Mouse (Mus musculus) small intestine, adult 2 months (tissue): ENCODE results near the gene Kcnt1. TPM values are rescaled to one million over a fixed set of nuclear protein-coding genes. Genes with fewer than 3 reads are reported as not detected.
"Not testable (repeated sequence)": the region's sequence is repeated elsewhere in the genome, so short reads cannot be mapped to it uniquely, and the experiment has no call there.

Experiments
- H3K27ac ChIP-seq: fragments of 200-500 bp; 2 replicates; pipeline ENCODE4 v1.5.1; 2012; ENCODE audit warnings: low read depth, low read length, control low read depth, inconsistent platforms; ENCODE audit not compliant: insufficient read depth
- H3K27me3 ChIP-seq: fragments of 200-500 bp; 2 replicates; pipeline ENCODE4 v1.6.1; 2012; ENCODE audit warnings: mild to moderate bottlenecking, moderate library complexity, low read length, inconsistent platforms; ENCODE audit not compliant: control insufficient read depth, insufficient read depth
- H3K36me3 ChIP-seq: fragments of 200-500 bp; 2 replicates; pipeline ENCODE4 v1.6.1; 2012; ENCODE audit warnings: mild to moderate bottlenecking, low read length, control low read depth, inconsistent platforms; ENCODE audit not compliant: control insufficient read depth, insufficient read depth
- H3K4me1 ChIP-seq: fragments of 200-500 bp; 2 replicates; pipeline ENCODE4 v1.6.1; 2012; ENCODE audit warnings: low read length, inconsistent platforms, mixed read lengths; ENCODE audit not compliant: control insufficient read depth, insufficient read depth, insufficient read length
- H3K4me3 ChIP-seq: fragments of 200-500 bp; 2 replicates; pipeline ENCODE4 v1.5.1; 2012; ENCODE audit warnings: low read depth, mild to moderate bottlenecking, control low read depth, inconsistent platforms, low read length, moderate library complexity
- CTCF ChIP-seq: fragments of 200-500 bp; IDR thresholded peaks from 2 replicates; pipeline ENCODE4 v1.5.1; 2012; ENCODE audit warnings: low read depth, mild to moderate bottlenecking, control low read depth, inconsistent platforms, low read length, moderate library complexity, mixed read lengths; ENCODE audit not compliant: insufficient replicate concordance, insufficient read length; ENCODE audit errors: extremely low read depth
- POLR2A ChIP-seq: fragments of 200-500 bp; IDR thresholded peaks from 2 replicates; pipeline ENCODE4 v1.6.1; 2012; ENCODE audit warnings: low read depth, mild to moderate bottlenecking, control low read depth, inconsistent platforms, low read length, moderate library complexity
- WGBS: fragments of 180-500 bp; shearing (Covaris S2); methylation state at CpG from one replicate; pipeline ENCODE4 v1.1.7; 2018; 5-methylcytosine and 5-hydroxymethylcytosine counted together
- polyA plus RNA-seq: library from polyadenylated mRNA; depleted of rRNA; stranded (reverse); fragments of >200 nt; gene quantifications from 2 replicates; pipeline ENCODE4 v1.2.3, GENCODE M21; 2012; rRNA removed

Kcnt1 gene
- polyA plus RNA-seq: 1.2 and 2.1 TPM in 2 replicates

DNA sequence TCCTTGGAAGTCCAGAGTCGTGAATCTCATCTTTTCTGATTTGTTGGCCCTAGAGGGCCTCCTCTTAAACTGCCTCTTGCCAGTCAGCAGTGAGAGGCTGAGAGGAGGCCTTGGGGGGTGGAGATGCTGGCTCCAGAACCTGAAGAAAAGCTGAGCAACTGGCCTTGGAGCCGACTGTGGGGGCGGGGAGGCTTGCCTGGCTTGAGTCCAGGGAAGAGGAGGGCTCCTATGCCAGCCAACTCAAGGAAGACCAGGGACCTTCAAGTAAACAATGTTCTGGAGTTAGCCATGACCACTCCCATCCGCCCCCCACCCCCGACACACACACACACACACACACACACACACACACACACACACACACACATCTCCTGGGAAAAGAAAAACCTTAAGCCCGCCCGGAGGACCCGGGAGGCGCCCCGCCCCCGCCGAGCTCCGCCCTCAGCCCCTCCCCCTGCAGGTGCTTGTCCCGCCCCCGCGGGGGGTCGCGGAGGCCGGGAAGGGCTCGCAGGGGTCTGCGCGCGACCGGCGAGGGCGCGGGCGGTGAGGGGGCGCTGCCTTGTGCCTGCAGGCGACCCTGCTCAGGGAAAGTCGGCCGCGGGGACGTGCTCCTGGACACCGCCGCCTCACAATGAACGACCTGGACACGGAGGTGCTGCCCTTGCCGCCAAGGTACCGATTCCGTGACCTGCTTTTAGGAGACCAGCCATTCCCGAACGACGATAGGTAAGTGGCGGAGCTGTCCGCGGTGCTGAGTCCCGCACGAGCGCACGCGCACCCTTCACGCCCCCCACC lies at the start of gene Kcnt1:
Kcnt1 (plus strand) TSS at position 398 of the 795 bp plus-strand sequence.
- Histone ChIP-seq H3K27me3 (peaks cover 9% of the 10 kb centered on the region), H3K27ac (no peak within 1 kb of the TSS), H3K4me3 (peak within 1 kb of the TSS; percentile 37), H3K36me3 (no peaks in the 10 kb centered on the region), H3K4me1 (peaks cover 3% of the 10 kb centered on the region; the same call in 1 of the 2 replicates)
- WGBS: 3% methylated on average over 51 of the region's 53 CpGs
- TF ChIP-seq POLR2A (no peak), CTCF (no peak)

GRCm38 (mm10) chr2:25815748-25816147 lies 47.8 kb upstream of the Kcnt1 start, which contains the start of gene Glt6d1:
TSS of gene Glt6d1 (minus strand) at chr2:25815848.
- H3K27me3 ChIP-seq, H3K36me3 ChIP-seq, H3K27ac ChIP-seq, H3K4me3 ChIP-seq, H3K4me1 ChIP-seq: not testable (repeated sequence)
- 79% methylated on average over 1 of the region's 1 CpGs for WGBS

DNA sequence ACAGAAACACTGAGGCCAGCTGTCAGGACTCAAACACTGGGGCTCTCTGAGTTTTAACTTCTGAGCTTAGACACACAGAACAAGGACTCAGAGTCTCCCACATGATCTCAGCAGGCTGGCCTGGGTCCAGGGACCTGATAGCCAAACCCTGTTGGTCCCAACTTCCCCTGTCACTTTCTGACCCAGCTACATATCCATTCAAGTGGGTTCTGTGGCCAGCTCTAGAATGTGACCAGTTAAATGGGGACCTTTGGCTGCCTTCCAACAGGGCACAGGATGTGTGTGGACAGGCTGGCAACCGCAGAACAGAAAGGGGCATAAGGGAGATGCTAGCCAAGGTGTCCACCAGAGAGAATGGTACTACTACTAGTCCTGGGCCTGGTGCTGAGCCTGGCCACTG lies 40.7 kb upstream of the Kcnt1 start, which contains the start of gene Lcn9:
Lcn9 (plus strand) TSS at position 348 of the 400 bp plus-strand sequence.
- Histone ChIP-seq H3K27me3 (no peaks in the 10 kb centered on the region), H3K36me3 (no peaks in the 10 kb centered on the region), H3K27ac (no peak within 1 kb of the TSS), H3K4me3 (no peak within 1 kb of the TSS), H3K4me1 (no peaks in the 10 kb centered on the region)
- no peak for TF ChIP-seq POLR2A
- no peak for TF ChIP-seq CTCF
- 77% methylated on average over 1 of the region's 1 CpGs for WGBS

- TF ChIP-seq POLR2A (no peak), CTCF (no peak)
- 91% methylated on average over 3 of the region's 3 CpGs for WGBS
- no peaks in the 10 kb centered on the region for H3K27me3 ChIP-seq
- H3K4me3 ChIP-seq: no peak overlapping the region
- no peaks in the 10 kb centered on the region for H3K36me3 ChIP-seq
- no peaks in the 10 kb centered on the region for H3K4me1 ChIP-seq
- H3K27ac ChIP-seq: no peak overlapping the region
Observed at GRCm38 (mm10) chr2:25824751-25825150, 38.8 kb upstream of the Kcnt1 start.

GRCm38 (mm10) chr2:25828344-25828947 lies 35.1 kb upstream of the Kcnt1 start:
- H3K36me3 ChIP-seq: no peaks in the 10 kb centered on the region
- no peaks in the 10 kb centered on the region for H3K4me1 ChIP-seq
- WGBS: 67% methylated on average over 8 of the region's 8 CpGs
- H3K27ac ChIP-seq: no peak overlapping the region
- TF ChIP-seq CTCF (no peak), POLR2A (no peak)
- H3K27me3 ChIP-seq: no peaks in the 10 kb centered on the region
- no peak overlapping the region for H3K4me3 ChIP-seq

DNA sequence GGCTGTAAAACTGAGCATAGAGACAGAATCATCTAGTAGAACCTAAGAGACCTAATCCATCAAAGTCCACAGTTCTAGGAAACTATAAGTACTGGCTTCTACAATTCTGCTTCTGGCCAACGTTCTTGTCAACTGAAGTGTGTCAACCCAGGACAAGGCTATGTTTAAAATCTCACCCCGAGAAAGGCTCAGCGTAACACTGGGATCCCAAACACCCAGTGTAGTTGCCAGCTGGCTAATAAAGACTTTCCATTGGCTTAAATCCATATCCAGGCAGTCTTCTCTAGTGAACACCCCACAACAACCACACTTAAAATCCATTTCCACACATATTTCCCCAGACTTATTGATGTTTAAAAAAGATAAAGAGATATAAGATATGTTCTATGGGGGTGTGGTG lies 32.7 kb upstream of the Kcnt1 start:
- Histone ChIP-seq H3K27ac (no peak overlapping the region), H3K27me3 (no peaks in the 10 kb centered on the region), H3K36me3 (no peaks in the 10 kb centered on the region), H3K4me1 (no peaks in the 10 kb centered on the region), H3K4me3 (no peak overlapping the region)
- TF ChIP-seq CTCF (no peak), POLR2A (no peak)
- 52% methylated on average over 3 of the region's 3 CpGs for WGBS

DNA sequence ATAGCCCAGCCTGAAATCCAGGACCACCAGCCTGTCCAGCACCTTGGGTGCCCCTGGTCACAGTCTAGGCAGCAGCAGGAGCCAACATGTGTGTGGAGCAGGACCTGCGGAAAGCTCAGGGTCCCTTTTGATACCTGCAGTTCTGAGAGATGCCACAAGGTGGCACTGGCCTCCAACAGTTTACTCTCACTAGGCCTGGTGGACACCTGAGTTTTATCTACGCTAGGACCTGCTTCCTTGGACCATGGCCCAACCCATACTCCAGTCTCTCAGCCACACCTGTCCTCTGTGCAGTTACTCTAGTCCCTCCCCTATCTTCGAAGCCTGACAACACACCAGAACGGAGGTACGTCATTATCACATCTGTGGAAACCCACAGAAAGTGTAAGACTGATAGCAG lies 27.2 kb upstream of the Kcnt1 start:
- Histone ChIP-seq H3K36me3 (no peaks in the 10 kb centered on the region), H3K4me1 (no peaks in the 10 kb centered on the region), H3K27me3 (no peaks in the 10 kb centered on the region), H3K4me3 (no peak overlapping the region), H3K27ac (no peak overlapping the region)
- 21% methylated on average over 5 of the region's 5 CpGs for WGBS
- TF ChIP-seq CTCF: peak; percentile 88; the same call in 1 of the 2 replicates
- TF ChIP-seq POLR2A: no peak
